Mouse (Mus musculus): Measurements from ENCODE around the gene Tll1. TPM values are rescaled to one million over a fixed set of nuclear protein-coding genes. Genes with fewer than 3 reads are reported as not detected.

The Tll1 gene
- 1.1 and 1.2 TPM in 2 replicates for polyA plus RNA-seq (2016; fragmentation: Nextera tagmentation; extraction: Ambion mirVana)

DNA sequence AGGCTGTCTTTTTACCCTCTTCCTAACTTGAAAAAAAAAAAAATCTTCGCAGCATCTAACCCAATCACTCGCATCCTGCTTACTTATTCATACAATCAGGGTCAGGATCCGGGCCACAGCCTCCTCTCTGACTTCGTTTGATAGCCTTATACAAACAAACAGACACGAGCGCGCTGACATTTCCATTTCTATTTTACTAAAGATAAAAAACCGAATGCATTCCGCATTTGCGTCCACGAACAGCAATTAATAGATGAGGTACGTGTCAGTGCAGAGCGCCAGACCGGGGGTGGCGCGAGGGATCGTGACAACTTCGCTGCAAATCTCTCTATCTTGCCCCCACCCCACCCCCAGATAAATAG is at the start of gene Tll1:
Gene Tll1, minus strand, starts transcription at position 248 of the 362 bp plus-strand sequence.
- Histone ChIP-seq H3K4me3 (peak within 1 kb of the TSS; percentile 73), H3K9me3 (no peaks in the 10 kb centered on the region), H3K27ac (peak within 1 kb of the TSS; percentile 74), H3K36me3 (replicated peaks) (no peaks in the 10 kb centered on the region), H3K4me1 (peaks cover 25% of the 10 kb centered on the region), H3K27me3 (ENCODE audit: poor library complexity, severe bottlenecking) (peaks cover 49% of the 10 kb centered on the region)
- no peak for DNase-seq (ENCODE audit: extremely low spot score, low spot score)
- under 1% methylated on average over 18 of the region's 18 CpGs for WGBS

DNA sequence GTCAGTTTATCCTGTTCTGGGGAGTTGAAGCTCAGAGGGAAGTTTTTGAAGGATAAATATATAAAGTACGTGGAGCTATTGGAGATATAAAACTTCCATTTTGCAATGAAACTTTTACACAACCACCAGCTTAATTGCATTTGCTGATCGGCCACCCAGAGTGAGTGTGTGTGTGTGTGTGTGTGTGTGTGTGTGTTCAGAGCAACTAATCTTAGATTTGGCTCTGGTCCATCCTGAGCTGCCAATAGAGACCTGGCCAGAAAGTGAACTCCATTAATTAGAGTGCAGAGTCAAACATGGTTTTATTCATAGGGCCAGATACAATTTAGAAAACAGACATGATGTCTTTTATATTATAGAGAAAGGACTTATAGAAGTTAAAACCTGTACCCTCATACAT is 32.6 kb upstream of the Tll1 start:
- 78% methylated on average over 2 of the region's 2 CpGs for WGBS

DNA sequence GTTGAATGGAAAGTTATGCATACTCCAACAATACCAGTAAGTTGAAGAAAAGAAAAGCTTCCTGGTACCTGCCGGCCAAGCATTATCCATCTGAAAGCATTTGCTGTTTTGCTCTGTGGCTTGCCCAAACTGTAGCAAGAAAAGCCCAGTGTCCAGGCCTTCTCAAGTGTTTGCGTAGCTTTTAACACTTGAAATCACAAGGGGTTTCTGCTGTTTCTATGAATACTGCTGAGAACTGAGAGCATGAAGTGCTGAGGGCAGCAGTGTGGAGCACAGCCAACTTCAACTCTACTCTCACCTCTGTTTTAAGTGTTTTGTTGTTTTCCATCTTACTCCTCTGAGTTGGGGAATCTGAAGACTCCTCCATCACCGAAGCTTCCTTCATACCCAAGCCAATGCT is 15.5 kb upstream of the Tll1 start:
- WGBS = 88% methylated on average over 3 of the region's 3 CpGs

More for the DNA sequence above, 32.6 kb upstream of the Tll1 start:
- no peak for DNase-seq (ENCODE audit: extremely low spot score, low spot score)
- no peak overlapping the region for H3K27ac ChIP-seq
- H3K36me3 ChIP-seq (replicated peaks) = no peaks in the 10 kb centered on the region
- no peaks in the 10 kb centered on the region for H3K9me3 ChIP-seq
- no peaks in the 10 kb centered on the region for H3K4me1 ChIP-seq
- no peak overlapping the region for H3K4me3 ChIP-seq
- no peaks in the 10 kb centered on the region for H3K27me3 ChIP-seq (ENCODE audit: poor library complexity, severe bottlenecking)

DNA sequence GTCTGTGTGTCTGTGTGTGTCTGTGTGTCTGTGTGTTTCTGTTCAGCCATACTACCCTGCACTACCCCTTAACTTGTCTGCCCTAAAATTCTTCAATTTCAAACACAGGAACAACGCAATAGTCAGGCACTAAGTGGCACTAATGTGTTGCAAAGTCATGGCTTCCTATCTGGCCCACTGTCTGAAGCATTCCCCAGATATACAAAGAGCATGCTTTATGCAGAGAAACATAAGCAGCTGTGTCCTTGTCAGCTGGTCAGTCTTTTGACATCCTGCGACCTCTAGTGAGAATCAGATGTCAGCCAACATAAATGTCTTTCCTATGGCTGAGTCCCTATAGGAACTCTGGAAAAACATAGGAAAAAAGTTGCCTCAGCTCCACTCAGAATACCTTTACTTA is 11.6 kb upstream of the Tll1 start:
- Histone ChIP-seq H3K9me3 (no peaks in the 10 kb centered on the region), H3K4me1 (peaks cover 15% of the 10 kb centered on the region), H3K27me3 (ENCODE audit: poor library complexity, severe bottlenecking) (no peaks in the 10 kb centered on the region), H3K27ac (no peak overlapping the region), H3K36me3 (replicated peaks) (no peaks in the 10 kb centered on the region), H3K4me3 (no peak overlapping the region)
- no peak for DNase-seq (ENCODE audit: extremely low spot score, low spot score)
- WGBS = 61% methylated on average over 2 of the region's 2 CpGs

More for the DNA sequence above, 15.5 kb upstream of the Tll1 start:
- peaks cover 4% of the 10 kb centered on the region; the same call in 1 of the 2 replicates for H3K4me1 ChIP-seq
- no peaks in the 10 kb centered on the region for H3K9me3 ChIP-seq
- DNase-seq (ENCODE audit: extremely low spot score, low spot score) = no peak
- H3K36me3 ChIP-seq (replicated peaks) = no peaks in the 10 kb centered on the region
- H3K4me3 ChIP-seq = no peak overlapping the region
- H3K27ac ChIP-seq = no peak overlapping the region
- H3K27me3 ChIP-seq (ENCODE audit: poor library complexity, severe bottlenecking) = no peaks in the 10 kb centered on the region

DNA sequence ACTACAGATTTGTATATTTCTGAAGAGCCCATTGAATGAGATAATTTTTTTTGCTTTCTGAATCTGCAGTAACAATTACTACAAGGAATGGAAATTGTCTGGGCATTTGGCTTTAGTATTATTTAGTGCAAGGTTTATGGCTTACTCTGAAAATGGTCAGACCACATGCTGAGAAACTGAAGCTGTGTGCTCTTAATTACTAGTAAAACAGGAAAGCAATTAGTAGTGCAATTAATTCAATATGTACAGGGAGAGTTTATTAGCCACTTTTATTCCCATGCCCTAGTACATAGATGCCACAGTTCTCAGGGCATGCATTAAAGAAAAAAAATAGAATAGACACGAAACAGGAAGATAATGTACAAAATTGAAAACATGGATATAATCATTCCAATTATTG is 10.2 kb upstream of the Tll1 start:
- DNase-seq (ENCODE audit: extremely low spot score, low spot score) = no peak
- H3K36me3 ChIP-seq (replicated peaks) = no peaks in the 10 kb centered on the region
- no peaks in the 10 kb centered on the region for H3K27me3 ChIP-seq (ENCODE audit: poor library complexity, severe bottlenecking)
- H3K27ac ChIP-seq = no peak overlapping the region
- peaks cover 15% of the 10 kb centered on the region for H3K4me1 ChIP-seq
- H3K9me3 ChIP-seq = peaks cover 6% of the 10 kb centered on the region; the same call in 1 of the 2 replicates
- 78% methylated on average over 1 of the region's 1 CpGs for WGBS
- no peak overlapping the region for H3K4me3 ChIP-seq

DNA sequence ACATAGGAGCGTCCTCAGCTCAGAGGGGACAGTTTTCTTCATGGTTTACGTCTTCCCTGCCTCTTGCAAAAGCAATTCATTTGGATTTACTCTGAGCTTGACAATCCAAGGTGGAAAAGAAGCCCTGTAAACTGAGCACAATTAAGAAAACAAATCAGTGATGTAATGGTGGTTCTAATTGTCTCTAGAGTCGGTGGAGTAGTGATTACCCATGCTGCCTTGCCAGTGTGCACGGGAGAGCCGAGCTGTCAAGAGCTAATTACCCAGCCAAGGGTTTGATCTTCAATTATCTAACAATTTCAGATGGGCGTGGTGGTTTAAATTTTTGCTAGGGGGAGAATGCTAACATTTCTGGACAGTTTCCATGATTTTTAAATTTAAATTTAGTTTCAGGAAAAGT is 9.3 kb upstream of the Tll1 start:
- peaks cover 15% of the 10 kb centered on the region for H3K4me1 ChIP-seq
- H3K36me3 ChIP-seq (replicated peaks) = no peaks in the 10 kb centered on the region
- peaks cover 6% of the 10 kb centered on the region; the same call in 1 of the 2 replicates for H3K9me3 ChIP-seq
- H3K4me3 ChIP-seq = no peak overlapping the region
- H3K27ac ChIP-seq = no peak overlapping the region
- DNase-seq (ENCODE audit: extremely low spot score, low spot score) = no peak
- 50% methylated on average over 6 of the region's 6 CpGs for whole genome bisulfite sequencing
- H3K27me3 ChIP-seq (ENCODE audit: poor library complexity, severe bottlenecking) = no peaks in the 10 kb centered on the region

DNA sequence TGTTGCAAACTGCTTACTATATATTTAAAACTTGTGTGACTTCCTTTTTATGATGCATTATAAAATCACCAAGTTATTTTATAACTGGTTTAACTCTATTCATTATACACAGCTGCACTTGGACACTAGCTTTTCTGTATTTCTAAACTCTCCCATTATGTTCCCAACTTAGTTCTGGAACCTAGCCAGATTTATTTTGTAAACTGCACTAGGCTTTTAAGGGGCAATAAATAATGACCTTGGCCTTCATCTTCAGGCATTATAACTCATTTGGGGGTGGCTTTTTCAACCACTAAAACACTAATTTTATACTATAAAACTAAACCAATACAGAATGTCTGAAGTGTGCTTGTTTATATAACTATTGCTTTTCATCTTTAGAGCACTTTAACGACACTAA is 8.8 kb upstream of the Tll1 start:
- 92% methylated on average over 1 of the region's 1 CpGs for WGBS
- Histone ChIP-seq H3K27ac (no peak overlapping the region), H3K36me3 (replicated peaks) (no peaks in the 10 kb centered on the region), H3K27me3 (ENCODE audit: poor library complexity, severe bottlenecking) (no peaks in the 10 kb centered on the region), H3K4me3 (no peak overlapping the region), H3K4me1 (peaks cover 15% of the 10 kb centered on the region), H3K9me3 (peaks cover 6% of the 10 kb centered on the region; the same call in 1 of the 2 replicates)
- DNase-seq (ENCODE audit: extremely low spot score, low spot score) = no peak

DNA sequence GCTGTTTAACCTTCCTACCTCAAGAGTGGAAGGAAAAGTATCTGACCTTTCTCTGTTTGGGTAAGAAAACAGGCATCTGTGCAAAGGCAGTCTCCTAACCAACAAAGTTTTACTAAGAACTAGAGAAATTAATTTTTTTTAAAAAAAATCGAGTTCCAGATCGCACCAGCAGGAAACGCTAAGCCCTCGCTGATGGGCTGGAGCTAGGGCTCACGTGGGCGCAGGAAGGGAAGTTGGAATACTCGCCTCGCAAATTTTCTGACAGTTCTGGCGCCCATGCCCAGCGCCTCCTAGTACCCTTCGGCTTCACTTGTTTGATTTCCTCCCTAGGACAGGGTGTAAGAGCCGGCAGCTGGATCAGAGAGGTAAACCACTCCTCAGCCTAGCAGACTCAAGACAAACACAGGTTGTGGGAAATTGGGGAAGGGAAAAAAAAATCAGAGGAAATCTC is 365 bp upstream of the Tll1 start:
- peak; percentile 35 for DNase-seq (ENCODE audit: extremely low spot score, low spot score)
- no peaks in the 10 kb centered on the region for H3K36me3 ChIP-seq (replicated peaks)
- peak overlapping the region; percentile 73 for H3K4me3 ChIP-seq
- peaks cover 49% of the 10 kb centered on the region for H3K27me3 ChIP-seq (ENCODE audit: poor library complexity, severe bottlenecking)
- no peak overlapping the region for H3K27ac ChIP-seq
- peaks cover 25% of the 10 kb centered on the region for H3K4me1 ChIP-seq
- H3K9me3 ChIP-seq = no peaks in the 10 kb centered on the region
- WGBS = 0% methylated on average over 12 of the region's 12 CpGs

DNA sequence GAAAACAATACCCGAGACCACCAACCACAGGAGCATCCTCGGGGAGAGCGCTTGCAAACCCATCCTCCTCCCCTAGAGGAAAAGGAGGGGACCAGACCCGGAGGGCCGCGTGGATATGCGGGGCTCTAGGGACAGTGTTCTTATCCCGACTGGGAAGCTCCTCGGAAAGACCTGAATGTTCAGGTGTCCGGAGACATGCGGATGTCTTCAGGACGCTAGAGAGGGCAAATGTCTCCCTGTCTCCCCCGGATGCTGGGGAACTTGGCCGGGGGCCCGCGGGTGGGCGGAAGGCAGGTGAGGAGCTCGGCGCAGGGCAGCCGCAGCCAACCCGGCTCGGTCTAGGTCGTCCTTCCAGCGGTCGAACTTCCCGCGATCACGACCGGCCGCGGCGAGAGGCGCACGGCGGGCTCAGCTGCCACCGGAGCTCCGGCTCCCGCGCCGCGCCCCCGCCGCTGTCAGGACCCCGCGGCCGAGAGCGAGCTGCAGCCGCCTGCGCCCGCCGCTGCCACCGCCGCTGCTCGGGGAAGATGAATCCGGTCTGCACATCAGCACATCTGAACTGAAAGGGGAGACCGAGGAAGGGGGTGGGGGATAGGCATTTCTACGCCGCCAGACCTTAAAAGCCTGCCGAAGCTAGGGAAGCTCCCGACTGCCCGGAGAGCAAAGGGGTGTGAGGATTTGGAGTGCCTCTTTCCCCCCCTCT is 599 bp downstream of the Tll1 start:
- H3K4me3 ChIP-seq = peak overlapping the region; percentile 73
- DNase-seq (ENCODE audit: extremely low spot score, low spot score) = peak; percentile 56
- peak overlapping the region; percentile 74 for H3K27ac ChIP-seq
- H3K4me1 ChIP-seq = peaks cover 25% of the 10 kb centered on the region
- no peaks in the 10 kb centered on the region for H3K9me3 ChIP-seq
- WGBS = under 1% methylated on average over 61 of the region's 61 CpGs
- H3K36me3 ChIP-seq (replicated peaks) = no peaks in the 10 kb centered on the region
- peaks cover 49% of the 10 kb centered on the region for H3K27me3 ChIP-seq (ENCODE audit: poor library complexity, severe bottlenecking)

DNA sequence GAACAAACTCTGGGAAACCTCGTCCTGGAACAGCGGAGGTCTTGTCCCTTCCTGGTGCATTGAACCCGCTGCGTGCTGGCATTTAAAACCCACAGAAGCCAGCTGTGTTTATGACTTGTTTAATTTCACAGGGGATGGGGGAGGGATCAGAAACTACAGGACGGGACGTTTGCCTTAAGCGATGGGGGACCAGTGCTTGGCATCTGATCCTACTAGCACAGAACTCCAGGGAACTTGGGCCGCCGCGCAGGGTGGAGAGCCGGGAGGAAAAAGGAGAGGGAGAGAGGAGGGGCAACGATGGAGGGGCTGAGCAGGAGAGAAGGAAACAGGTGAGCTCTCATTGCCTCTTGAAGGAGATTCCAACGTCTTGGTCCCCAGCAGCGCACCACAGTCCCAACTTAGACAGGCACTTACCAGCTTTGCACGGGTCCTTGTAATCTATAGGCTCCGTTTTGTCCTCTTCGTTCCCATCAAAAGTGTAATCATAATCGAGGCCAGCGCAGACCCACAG is 1.2 kb downstream of the Tll1 start:
- Histone ChIP-seq H3K27ac (peak overlapping the region; percentile 74), H3K9me3 (no peaks in the 10 kb centered on the region)
- WGBS = under 1% methylated on average over 19 of the region's 19 CpGs

DNA sequence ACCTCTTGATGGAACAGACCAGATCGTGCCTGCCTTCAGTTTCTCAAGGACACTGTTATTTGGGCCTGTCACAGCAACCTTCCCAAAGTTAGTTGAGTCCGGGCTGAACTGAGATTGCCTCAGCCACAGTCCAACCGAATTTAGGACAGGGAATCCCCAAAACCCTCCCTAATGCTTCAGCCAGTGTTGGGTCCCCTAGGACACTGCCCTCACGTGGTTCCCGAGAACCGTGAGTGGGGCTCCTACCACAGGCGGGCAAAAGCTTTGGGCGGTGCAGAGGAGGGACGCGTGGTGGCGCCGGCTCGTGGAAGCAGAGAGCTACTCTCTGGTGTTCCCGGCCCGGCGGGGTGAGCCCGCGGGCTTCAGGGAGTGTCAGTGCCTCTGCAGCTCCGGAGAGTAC is 1.9 kb downstream of the Tll1 start:
- Histone ChIP-seq H3K4me1 (peaks cover 25% of the 10 kb centered on the region), H3K9me3 (no peaks in the 10 kb centered on the region), H3K4me3 (peak overlapping the region; percentile 73), H3K27ac (no peak overlapping the region), H3K36me3 (replicated peaks) (no peaks in the 10 kb centered on the region), H3K27me3 (ENCODE audit: poor library complexity, severe bottlenecking) (peaks cover 49% of the 10 kb centered on the region)
- WGBS = 1% methylated on average over 19 of the region's 19 CpGs
- DNase-seq (ENCODE audit: extremely low spot score, low spot score) = peak; percentile 41

More for the DNA sequence above, 1.2 kb downstream of the Tll1 start:
- Histone ChIP-seq H3K4me3 (peak overlapping the region; percentile 73), H3K4me1 (peaks cover 25% of the 10 kb centered on the region), H3K27me3 (ENCODE audit: poor library complexity, severe bottlenecking) (peaks cover 49% of the 10 kb centered on the region), H3K36me3 (replicated peaks) (no peaks in the 10 kb centered on the region)
- DNase-seq (ENCODE audit: extremely low spot score, low spot score) = peak; percentile 40

DNA sequence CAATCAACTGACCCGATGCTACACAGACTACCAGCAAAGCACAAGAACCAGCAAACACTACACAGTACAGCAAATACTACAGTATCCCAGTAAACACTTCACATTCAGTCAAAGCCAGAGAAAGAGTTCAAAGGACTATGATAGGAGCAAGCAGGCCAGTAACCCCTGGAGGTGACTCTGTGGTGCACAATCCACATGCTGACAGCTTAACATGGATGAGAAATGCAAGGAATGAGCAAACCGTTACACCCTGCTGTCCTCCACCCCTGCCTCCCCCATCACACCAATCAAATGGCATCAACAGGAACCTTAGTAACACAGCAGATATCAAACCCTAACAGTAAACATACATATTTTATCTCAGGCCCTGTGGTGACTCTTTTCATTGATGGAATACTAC is 7.7 kb downstream of the Tll1 start:
- WGBS = 86% methylated on average over 2 of the region's 2 CpGs
- H3K27ac ChIP-seq = no peak overlapping the region
- peaks cover 8% of the 10 kb centered on the region for H3K27me3 ChIP-seq (ENCODE audit: poor library complexity, severe bottlenecking)
- no peak overlapping the region for H3K4me3 ChIP-seq
- H3K9me3 ChIP-seq = no peaks in the 10 kb centered on the region
- 0 out of 2 replicates have a peak, but pooled peaks cover 2% of the 10 kb centered on the region for H3K4me1 ChIP-seq
- no peak for DNase-seq (ENCODE audit: extremely low spot score, low spot score)
- no peaks in the 10 kb centered on the region for H3K36me3 ChIP-seq (replicated peaks)

DNA sequence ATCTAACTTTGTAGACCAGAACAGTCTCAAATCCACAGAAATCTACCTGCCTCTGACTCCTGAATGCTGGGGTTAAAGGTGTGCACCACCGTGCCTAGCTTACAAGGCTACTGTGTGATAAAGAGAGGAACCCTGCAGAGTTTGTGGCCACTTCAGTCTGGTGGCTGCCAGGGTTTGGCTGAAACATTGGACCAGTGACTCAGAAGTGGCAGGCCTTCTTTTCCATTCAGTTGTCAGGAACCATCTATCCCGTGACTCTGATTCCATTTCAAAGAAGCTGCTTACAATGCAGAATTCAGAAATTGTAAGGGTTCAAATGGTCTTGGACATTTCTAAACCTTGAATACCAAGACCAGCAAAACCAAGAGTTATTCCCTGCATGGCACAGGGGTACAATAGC is 12.7 kb downstream of the Tll1 start:
- Histone ChIP-seq H3K4me1 (0 out of 2 replicates have a peak, but pooled peaks cover 3% of the 10 kb centered on the region), H3K36me3 (replicated peaks) (no peaks in the 10 kb centered on the region), H3K27ac (no peak overlapping the region), H3K4me3 (no peak overlapping the region), H3K27me3 (ENCODE audit: poor library complexity, severe bottlenecking) (no peaks in the 10 kb centered on the region), H3K9me3 (no peaks in the 10 kb centered on the region)
- WGBS = 68% methylated on average over 2 of the region's 2 CpGs
- DNase-seq (ENCODE audit: extremely low spot score, low spot score) = no peak

All from forebrain, embryonic 10.5 days (tissue).